Mouse (Mus musculus) stomach, embryonic 15.5 days (tissue): ENCODE data around the gene Hexb. TPM values are rescaled to one million over a fixed set of nuclear protein-coding genes. Genes with fewer than 3 reads are reported as not detected.
A peak's percentile ranks its signal among the peaks of the same experiment; 100 is the strongest.

Experiments
- ATAC-seq: fragments of 200-750 bp; cut with Nextera tagmentation; 2 replicates; pipeline ENCODE4 v1.8.0; 2017; ENCODE audit warnings: low read depth, moderate number of reproducible peaks, moderate TSS enrichment; ENCODE audit not compliant: insufficient read depth, low FRiP score
- H3K27ac ChIP-seq: fragments of 300-500 bp; sonication (generic); 2 replicates; pipeline ENCODE4 v1.5.1; 2015; ENCODE audit warnings: mild to moderate bottlenecking, inconsistent platforms
- H3K27me3 ChIP-seq: fragments of 300-500 bp; sonication (generic); replicated peaks from 2 replicates; pipeline ENCODE4 v1.6.1; 2015; ENCODE audit warnings: inconsistent platforms
- H3K36me3 ChIP-seq: fragments of 300-500 bp; sonication (generic); 2 replicates; pipeline ENCODE4 v1.6.1; 2015; ENCODE audit warnings: inconsistent platforms
- H3K4me1 ChIP-seq: fragments of 300-500 bp; sonication (generic); 2 replicates; pipeline ENCODE4 v1.6.1; 2015; ENCODE audit warnings: inconsistent platforms
- H3K4me2 ChIP-seq: fragments of 300-500 bp; sonication (generic); 2 replicates; pipeline ENCODE4 v1.6.1; 2015; ENCODE audit warnings: mild to moderate bottlenecking, inconsistent platforms
- H3K4me3 ChIP-seq: fragments of 300-500 bp; sonication (generic); replicated peaks from 2 replicates; pipeline ENCODE4 v1.5.1; 2015; ENCODE audit warnings: inconsistent platforms
- H3K9ac ChIP-seq: fragments of 300-500 bp; sonication (generic); 2 replicates; pipeline ENCODE4 v1.6.1; 2015; ENCODE audit warnings: inconsistent platforms
- H3K9me3 ChIP-seq: fragments of 300-500 bp; sonication (generic); 2 replicates; pipeline ENCODE4 v1.6.1; 2016; ENCODE audit warnings: inconsistent platforms
- WGBS: fragments of 180-500 bp; shearing (Covaris S2); methylation state at CpG from one replicate; pipeline ENCODE4 v1.1.7; 2015; 5-methylcytosine and 5-hydroxymethylcytosine counted together
- polyA plus RNA-seq: library from polyadenylated mRNA; unstranded; fragments of >200 nt; fragmentation: Nextera tagmentation; extraction: Ambion mirVana; gene quantifications from 2 replicates; pipeline ENCODE4 v1.2.1, GENCODE M21; 2015

Gene Hexb
- polyA plus RNA-seq, 1 experiment from 2014 or later = 42.7 TPM

DNA sequence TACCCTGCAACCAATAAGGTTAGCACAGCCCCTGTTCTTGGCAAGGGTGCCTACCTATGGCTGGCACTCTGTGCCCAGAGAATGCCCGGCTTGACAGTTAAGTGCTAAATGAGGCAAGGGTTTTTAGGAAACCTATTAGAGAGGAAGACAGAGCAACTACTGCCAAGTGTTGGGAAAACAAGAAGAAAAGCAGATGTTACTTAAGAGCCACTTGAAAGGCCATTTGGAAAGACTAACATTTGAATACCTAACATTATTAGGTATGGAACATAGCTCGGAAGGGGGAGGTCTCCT, 1.3 kb downstream of the Hexb start:
- 81% methylated on average over 2 of the region's 2 CpGs for WGBS
- no peak overlapping the region for H3K27ac ChIP-seq
- no peaks in the 10 kb centered on the region for H3K4me1 ChIP-seq
- no peak for ATAC-seq
- H3K36me3 ChIP-seq = no peaks in the 10 kb centered on the region
- no peaks in the 10 kb centered on the region for H3K27me3 ChIP-seq
- peak overlapping the region; percentile 75; the same call in 1 of the 2 replicates for H3K4me3 ChIP-seq
- H3K9me3 ChIP-seq = no peaks in the 10 kb centered on the region
- H3K9ac ChIP-seq = no peak overlapping the region
- 0 out of 2 replicates have a peak overlapping the region, but pooled peaks have one; percentile 93 for H3K4me2 ChIP-seq

DNA sequence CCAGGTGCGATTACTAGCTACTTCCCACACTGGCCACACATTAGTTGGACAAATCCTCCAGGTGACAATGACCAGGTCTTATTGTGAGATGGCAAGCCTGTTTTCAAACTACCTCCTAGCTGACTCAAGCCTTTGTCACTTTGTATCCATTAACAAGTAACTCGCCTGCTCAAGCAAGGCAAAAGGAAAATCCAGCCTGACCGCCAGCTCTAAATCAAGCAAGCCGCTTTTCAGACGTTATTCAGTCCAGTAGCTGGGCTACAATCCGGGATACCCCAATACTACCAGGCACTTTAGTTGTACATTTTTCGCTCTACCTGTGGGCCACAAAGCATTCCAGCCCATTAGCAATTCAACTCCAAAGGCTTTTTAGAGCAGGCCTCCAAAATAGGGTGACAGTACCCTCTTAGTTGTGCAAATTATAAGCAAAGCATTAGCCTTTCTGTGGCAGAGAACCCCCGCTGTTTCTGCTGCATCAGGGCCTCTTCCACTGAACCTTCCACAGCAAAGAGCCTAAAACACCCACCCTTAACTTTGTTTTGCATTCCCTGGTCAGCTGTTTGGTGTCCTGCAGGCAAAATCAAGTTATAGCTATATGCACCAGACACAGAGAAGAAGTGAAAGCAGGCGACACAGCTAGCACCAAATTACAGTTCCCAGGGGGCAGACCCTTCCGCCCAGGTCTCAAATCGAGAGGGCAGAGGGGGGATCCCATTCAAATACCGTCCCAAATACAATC, 1.8 kb downstream of the Hexb start:
- Histone ChIP-seq H3K36me3 (no peaks in the 10 kb centered on the region), H3K4me2 (no peak overlapping the region), H3K27me3 (no peaks in the 10 kb centered on the region), H3K9me3 (no peaks in the 10 kb centered on the region), H3K4me3 (peak overlapping the region; percentile 8; the same call in 1 of the 2 replicates), H3K4me1 (no peaks in the 10 kb centered on the region), H3K27ac (no peak overlapping the region), H3K9ac (no peak overlapping the region)
- WGBS = 77% methylated on average over 12 of the region's 12 CpGs
- ATAC-seq = no peak

DNA sequence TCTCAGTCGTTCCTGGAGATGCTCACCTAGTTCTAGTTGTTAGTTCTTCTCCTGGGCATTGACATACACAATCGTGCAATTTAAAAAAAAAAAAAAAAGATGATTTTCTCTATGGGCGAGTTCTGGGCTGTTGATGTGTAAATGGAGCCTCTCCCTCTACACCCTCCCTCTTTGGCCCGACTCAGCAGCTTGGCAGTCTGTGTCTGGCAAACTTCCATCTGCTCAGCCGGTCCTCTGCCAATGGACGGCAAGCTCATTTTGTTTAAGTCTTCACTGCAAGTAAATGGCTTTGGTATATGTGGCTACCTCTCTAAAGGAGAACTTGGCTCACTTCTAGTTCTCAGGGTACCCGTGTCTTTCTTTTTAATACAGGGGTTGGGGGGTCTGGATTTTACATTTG, 4.7 kb downstream of the Hexb start:
- H3K4me1 ChIP-seq = no peaks in the 10 kb centered on the region
- WGBS = 46% methylated on average over 7 of the region's 7 CpGs
- no peak overlapping the region for H3K9ac ChIP-seq
- H3K27me3 ChIP-seq = no peaks in the 10 kb centered on the region
- no peak overlapping the region for H3K4me2 ChIP-seq
- H3K36me3 ChIP-seq = no peaks in the 10 kb centered on the region
- no peaks in the 10 kb centered on the region for H3K9me3 ChIP-seq
- H3K4me3 ChIP-seq = no peak overlapping the region
- H3K27ac ChIP-seq = no peak overlapping the region
- no peak for ATAC-seq

DNA sequence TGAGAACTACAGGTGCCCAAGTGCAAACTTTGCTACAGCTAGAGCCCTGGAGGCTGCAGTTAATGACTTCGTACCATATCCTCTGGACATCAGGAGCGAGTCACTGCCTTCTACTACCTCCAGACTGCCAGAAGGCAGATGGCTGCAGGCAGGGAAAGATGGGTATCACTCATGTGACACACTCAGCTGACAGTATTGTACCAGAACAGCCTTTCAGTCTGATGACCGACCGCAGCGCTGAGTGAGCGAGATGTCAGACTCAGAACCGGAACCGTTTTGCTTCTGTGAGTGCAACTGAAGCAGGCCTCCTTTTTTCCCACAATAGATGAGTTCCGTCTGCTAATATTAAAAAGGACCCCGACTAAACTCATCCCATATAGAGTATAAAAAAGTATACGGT, 5.5 kb downstream of the Hexb start:
- Histone ChIP-seq H3K4me3 (no peak overlapping the region), H3K9me3 (no peaks in the 10 kb centered on the region)
- WGBS = 91% methylated on average over 11 of the region's 11 CpGs

DNA sequence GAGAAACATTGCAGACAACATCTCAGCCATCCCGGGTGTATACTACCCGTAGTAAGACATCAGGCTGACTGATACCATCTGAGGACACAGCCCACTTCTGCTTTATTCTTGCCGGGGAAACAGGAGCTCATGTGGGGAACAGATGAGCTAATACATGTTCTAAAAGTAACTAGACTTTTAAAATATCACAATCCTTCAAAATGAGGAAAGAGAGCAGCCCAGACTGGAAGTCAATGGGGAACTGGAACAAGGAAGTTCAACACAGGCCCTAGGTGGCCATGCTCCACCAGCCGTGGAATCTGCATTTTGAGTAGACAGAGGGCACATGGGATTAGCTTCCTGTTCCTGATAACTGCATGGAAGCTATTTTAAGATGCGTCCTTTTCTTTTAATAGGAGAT, 10.5 kb downstream of the Hexb start:
- ATAC-seq = no peak
- no peak overlapping the region for H3K27ac ChIP-seq

More for the DNA sequence above, 5.5 kb downstream of the Hexb start:
- Histone ChIP-seq H3K4me2 (no peak overlapping the region), H3K36me3 (no peaks in the 10 kb centered on the region), H3K4me1 (no peaks in the 10 kb centered on the region), H3K27me3 (no peaks in the 10 kb centered on the region), H3K9ac (no peak overlapping the region), H3K27ac (no peak overlapping the region)
- ATAC-seq = no peak

DNA sequence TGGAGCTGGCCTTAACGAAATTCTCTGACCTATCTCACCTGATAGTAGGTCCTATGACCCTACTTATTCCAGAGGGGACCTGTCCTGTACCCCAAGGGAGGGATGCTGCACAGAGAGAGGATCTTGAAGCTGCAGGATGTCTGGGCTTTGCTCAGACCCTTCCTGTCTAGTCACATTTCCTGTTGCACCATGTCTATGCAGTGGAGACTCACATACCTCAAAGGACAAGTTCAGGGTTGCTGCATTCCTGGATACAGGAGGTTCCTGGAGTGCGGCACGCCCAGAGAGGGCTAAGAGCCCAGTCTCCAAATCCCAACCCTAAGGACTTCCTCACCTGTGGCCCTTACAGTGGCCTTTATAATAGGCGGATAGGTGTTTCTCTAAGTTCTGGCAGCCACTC, 11.8 kb downstream of the Hexb start:
- 75% methylated on average over 4 of the region's 4 CpGs for WGBS
- Histone ChIP-seq H3K27me3 (no peaks in the 10 kb centered on the region), H3K4me1 (0 out of 2 replicates have a peak, but pooled peaks cover 5% of the 10 kb centered on the region), H3K9me3 (no peaks in the 10 kb centered on the region), H3K9ac (no peak overlapping the region), H3K4me3 (no peak overlapping the region), H3K27ac (no peak overlapping the region), H3K36me3 (no peaks in the 10 kb centered on the region; the same call in 1 of the 2 replicates), H3K4me2 (no peak overlapping the region)
- ATAC-seq = no peak

More for the DNA sequence above, 10.5 kb downstream of the Hexb start:
- H3K4me3 ChIP-seq = no peak overlapping the region
- no peaks in the 10 kb centered on the region for H3K27me3 ChIP-seq
- 0 out of 2 replicates have a peak, but pooled peaks cover 5% of the 10 kb centered on the region for H3K4me1 ChIP-seq
- H3K4me2 ChIP-seq = no peak overlapping the region
- no peak overlapping the region for H3K9ac ChIP-seq
- WGBS = 82% methylated on average over 5 of the region's 5 CpGs
- no peaks in the 10 kb centered on the region for H3K9me3 ChIP-seq
- H3K36me3 ChIP-seq = no peaks in the 10 kb centered on the region; the same call in 1 of the 2 replicates

DNA sequence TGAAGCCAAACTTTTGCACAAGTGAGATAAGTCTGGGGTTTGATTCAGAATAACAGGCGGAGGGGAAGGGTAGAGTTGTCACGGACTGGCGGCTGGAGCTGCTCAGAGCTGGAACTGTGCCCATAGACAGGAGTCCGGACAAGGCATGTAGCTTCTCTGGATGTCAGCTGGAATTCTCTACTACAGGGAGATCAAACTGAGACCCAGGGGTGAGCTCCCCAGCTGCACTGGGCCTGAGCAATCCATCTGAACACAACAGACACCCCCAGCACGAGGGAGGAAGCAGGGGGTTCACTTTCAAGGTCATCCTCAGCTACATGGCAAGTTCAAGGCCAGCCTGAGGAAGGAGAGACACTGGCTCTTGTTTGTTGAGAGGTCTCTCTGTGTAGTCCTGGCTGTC, 13.5 kb downstream of the Hexb start:
- no peak overlapping the region for H3K4me2 ChIP-seq
- no peak overlapping the region for H3K27ac ChIP-seq
- no peaks in the 10 kb centered on the region for H3K27me3 ChIP-seq
- ATAC-seq = no peak
- H3K9ac ChIP-seq = no peak overlapping the region
- H3K4me1 ChIP-seq = 0 out of 2 replicates have a peak, but pooled peaks cover 5% of the 10 kb centered on the region
- WGBS = 38% methylated on average over 5 of the region's 5 CpGs
- no peaks in the 10 kb centered on the region; the same call in 1 of the 2 replicates for H3K36me3 ChIP-seq
- no peak overlapping the region for H3K4me3 ChIP-seq
- no peaks in the 10 kb centered on the region for H3K9me3 ChIP-seq

DNA sequence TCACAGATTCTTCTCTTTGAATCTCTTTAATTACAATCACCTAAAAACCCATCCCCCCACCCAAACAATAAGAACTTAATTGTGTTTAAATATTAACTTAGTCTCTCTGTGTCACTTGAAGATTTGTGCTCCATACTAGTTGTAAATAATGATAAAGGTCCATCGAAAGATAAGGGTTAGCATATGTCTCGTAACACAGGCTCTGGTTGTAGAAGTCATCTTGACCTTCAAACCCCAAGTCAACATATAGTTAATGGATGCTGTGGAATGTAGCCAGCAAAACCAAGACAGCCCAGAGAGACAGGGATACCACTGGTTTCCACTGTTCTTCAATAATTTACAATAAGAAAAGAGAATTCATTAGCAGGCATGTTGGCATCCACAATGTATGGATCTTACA, 14.0 kb downstream of the Hexb start:
- no peaks in the 10 kb centered on the region for H3K9me3 ChIP-seq
- H3K4me3 ChIP-seq = no peak overlapping the region
- no peak overlapping the region for H3K27ac ChIP-seq
- no peak overlapping the region for H3K4me2 ChIP-seq
- no peaks in the 10 kb centered on the region; the same call in 1 of the 2 replicates for H3K36me3 ChIP-seq
- 65% methylated on average over 2 of the region's 2 CpGs for WGBS
- 0 out of 2 replicates have a peak, but pooled peaks cover 5% of the 10 kb centered on the region for H3K4me1 ChIP-seq
- H3K9ac ChIP-seq = no peak overlapping the region
- ATAC-seq = no peak
- no peaks in the 10 kb centered on the region for H3K27me3 ChIP-seq

DNA sequence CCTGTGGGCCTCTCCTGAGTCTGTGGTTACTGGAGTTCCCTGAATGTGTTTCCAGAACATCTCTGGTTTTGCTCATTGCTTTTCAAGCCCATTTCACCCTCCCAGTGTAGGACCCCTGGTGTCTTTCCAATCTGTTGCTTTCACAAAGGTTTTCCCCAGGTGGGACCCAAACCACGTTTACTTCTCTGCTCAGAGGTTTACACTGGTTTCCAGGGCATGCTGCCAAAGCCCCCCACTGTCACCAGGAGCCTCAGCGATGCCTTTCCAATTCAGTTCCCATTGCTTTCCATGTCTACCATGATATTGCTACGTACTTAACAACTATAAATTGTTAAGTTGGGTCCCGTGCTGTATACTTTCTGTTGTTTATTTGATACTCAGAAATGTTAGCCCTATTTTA, 15.3 kb downstream of the Hexb start:
- 80% methylated on average over 4 of the region's 4 CpGs for WGBS
- Histone ChIP-seq H3K9me3 (no peaks in the 10 kb centered on the region), H3K27me3 (no peaks in the 10 kb centered on the region), H3K4me1 (0 out of 2 replicates have a peak, but pooled peaks cover 5% of the 10 kb centered on the region), H3K4me2 (no peak overlapping the region), H3K4me3 (no peak overlapping the region), H3K27ac (no peak overlapping the region), H3K36me3 (peaks cover 8% of the 10 kb centered on the region; the same call in 1 of the 2 replicates), H3K9ac (no peak overlapping the region)
- no peak for ATAC-seq

DNA sequence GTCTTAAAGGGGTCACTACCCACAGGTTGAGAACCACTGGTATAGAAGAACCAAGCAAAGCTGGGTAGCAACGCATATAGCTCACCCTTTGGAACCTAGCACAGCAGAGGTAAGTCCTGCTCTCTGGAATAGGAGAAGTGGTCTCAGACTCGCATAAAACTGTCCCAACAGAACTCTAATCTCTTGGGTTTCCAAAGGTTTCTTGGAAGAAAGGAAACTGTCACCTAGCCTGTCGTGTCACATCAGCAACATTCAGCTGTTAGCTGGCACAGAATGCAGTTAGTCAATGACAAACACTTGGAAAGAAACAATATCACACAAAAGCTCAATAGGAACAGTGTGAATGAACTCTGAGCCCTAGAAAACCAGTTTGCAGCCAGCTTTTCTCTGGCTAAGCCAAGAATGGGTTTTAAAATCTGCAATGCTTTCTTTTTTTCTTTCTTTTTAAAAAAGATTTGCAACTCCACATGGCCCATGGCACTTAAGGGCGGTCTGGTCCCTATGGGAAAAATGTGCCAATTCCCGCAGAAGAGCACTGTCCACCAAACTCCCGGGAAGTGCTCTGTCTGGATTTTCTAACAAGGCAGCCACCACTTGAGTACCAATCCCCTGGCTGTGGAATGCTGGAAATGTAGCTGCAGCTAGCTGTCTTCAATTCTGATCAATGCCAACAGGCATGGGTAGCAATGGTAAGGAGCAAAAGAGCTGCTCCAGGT, 17.9 kb downstream of the Hexb start:
- no peak overlapping the region for H3K9ac ChIP-seq
- WGBS = 81% methylated on average over 6 of the region's 6 CpGs
- no peak for ATAC-seq
- no peak overlapping the region for H3K27ac ChIP-seq
- no peaks in the 10 kb centered on the region for H3K27me3 ChIP-seq
- peaks cover 25% of the 10 kb centered on the region for H3K36me3 ChIP-seq
- H3K9me3 ChIP-seq = no peaks in the 10 kb centered on the region
- H3K4me1 ChIP-seq = 0 out of 2 replicates have a peak, but pooled peaks cover 5% of the 10 kb centered on the region
- no peak overlapping the region for H3K4me2 ChIP-seq
- no peak overlapping the region for H3K4me3 ChIP-seq

DNA sequence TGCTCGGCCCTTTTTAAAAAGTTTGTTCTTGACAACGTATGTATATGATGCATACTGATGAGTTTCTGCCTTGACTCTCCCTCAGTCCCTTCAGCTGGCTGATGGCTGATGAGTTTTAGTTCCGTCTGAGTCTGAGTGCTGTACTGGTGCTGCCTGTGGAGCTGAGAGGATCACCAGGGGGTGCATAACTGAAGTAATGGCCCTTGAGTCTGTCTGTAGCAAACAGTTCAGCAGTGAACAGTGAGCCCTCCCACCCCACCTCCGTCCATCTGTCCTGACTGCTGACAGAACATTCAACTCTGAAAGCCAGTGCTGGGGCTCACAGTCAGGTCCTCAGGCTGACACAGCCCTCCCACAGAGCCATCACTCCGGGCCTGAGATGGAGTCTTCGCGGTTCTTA, 19.2 kb downstream of the Hexb start:
- Histone ChIP-seq H3K36me3 (peaks cover 35% of the 10 kb centered on the region), H3K9ac (no peak overlapping the region), H3K4me1 (no peaks in the 10 kb centered on the region), H3K9me3 (no peaks in the 10 kb centered on the region), H3K4me3 (no peak overlapping the region), H3K27ac (no peak overlapping the region), H3K27me3 (no peaks in the 10 kb centered on the region), H3K4me2 (no peak overlapping the region)
- no peak for ATAC-seq
- 80% methylated on average over 7 of the region's 7 CpGs for WGBS

DNA sequence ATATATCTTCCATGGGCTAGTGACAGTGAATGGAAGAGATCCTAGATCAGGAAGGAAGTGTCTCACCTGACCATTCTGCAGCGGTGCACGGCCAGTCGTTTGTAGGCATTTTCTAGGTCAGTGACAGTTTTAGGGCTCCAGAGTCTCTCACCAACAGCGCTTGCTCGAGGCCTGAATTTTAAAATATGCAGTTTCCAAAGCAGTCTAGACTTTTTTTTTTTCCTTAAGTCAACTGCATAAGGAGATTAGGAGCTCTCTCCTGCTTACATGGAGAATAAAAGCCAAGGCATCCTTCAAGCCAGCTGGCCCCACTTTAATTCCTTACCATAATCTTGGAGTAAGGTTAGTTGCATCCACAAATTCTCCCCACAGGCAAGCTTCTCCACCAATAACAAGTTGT, 21.4 kb downstream of the Hexb start:
- no peak overlapping the region for H3K27ac ChIP-seq
- no peak overlapping the region for H3K4me2 ChIP-seq
- WGBS = 85% methylated on average over 5 of the region's 5 CpGs
- peaks cover 48% of the 10 kb centered on the region for H3K36me3 ChIP-seq
- H3K9ac ChIP-seq = no peak overlapping the region
- no peaks in the 10 kb centered on the region for H3K27me3 ChIP-seq
- ATAC-seq = no peak
- H3K4me1 ChIP-seq = no peaks in the 10 kb centered on the region
- H3K9me3 ChIP-seq = no peaks in the 10 kb centered on the region
- H3K4me3 ChIP-seq = no peak overlapping the region
